ENCODE assay signal across 14 mouse cellular contexts in genomic region chr11:64650571-64651282, GRCm38 (mm10).
DNase-seq lines count a peak whose midpoint lies in the region; ATAC-seq lines count a peak whose summit lies in the region.
"Had no signal": no experiment of that assay in that cellular context is flagged by ENCODE, and none has a peak within 500 bp of the region (broad histone marks: within the 10 kb centered on the region; RNA-seq: fewer than 3 reads in every experiment).

No protein-coding gene starts in this region.

- no peak for ATAC-seq in midbrain, embryonic 11.5 days (ENCODE audit: low FRiP score)
- no peak for ATAC-seq in midbrain, embryonic 14.5 days (ENCODE audit: low FRiP score, low TSS enrichment)
- peak; percentile 47; the same call in 1 of the 2 replicates for ATAC-seq in lung, embryonic 16.5 days (ENCODE audit: low read depth)
- ATAC-seq in midbrain, embryonic 13.5 days = no peak
- ATAC-seq: forebrain, embryonic 15.5 days; hindbrain, postnatal 0 days had no signal

- no peak overlapping the region for H3K27ac ChIP-seq in midbrain, embryonic 11.5 days (ENCODE audit: low read depth, low read length)
- no peak overlapping the region for H3K27ac ChIP-seq in midbrain, embryonic 14.5 days (replicated peaks; ENCODE audit: low read depth, low read length)
- no peak overlapping the region for H3K27ac ChIP-seq in lung, embryonic 16.5 days (ENCODE audit: low read length)
- H3K27ac ChIP-seq in midbrain, embryonic 13.5 days = no peak overlapping the region
- H3K27ac ChIP-seq: forebrain, embryonic 15.5 days; hindbrain, postnatal 0 days; limb, embryonic 13.5 days; liver, embryonic 15.5 days had no signal

- H3K27me3 ChIP-seq in midbrain, embryonic 11.5 days (ENCODE audit: control insufficient read depth, insufficient read depth, low read length) = no peaks in the 10 kb centered on the region
- H3K27me3 ChIP-seq in midbrain, embryonic 14.5 days (ENCODE audit: control insufficient read depth, insufficient read depth, low read length) = no peaks in the 10 kb centered on the region
- H3K27me3 ChIP-seq in lung, embryonic 16.5 days (ENCODE audit: control insufficient read depth, insufficient read depth, low read depth, low read length) = no peaks in the 10 kb centered on the region
- no peaks in the 10 kb centered on the region for H3K27me3 ChIP-seq in midbrain, embryonic 13.5 days
- H3K27me3 ChIP-seq: forebrain, embryonic 15.5 days; liver, embryonic 15.5 days had no signal

- H3K4me1 ChIP-seq in midbrain, embryonic 11.5 days (ENCODE audit: control insufficient read depth, insufficient read depth, low read length) = no peaks in the 10 kb centered on the region
- H3K4me1 ChIP-seq in midbrain, embryonic 14.5 days (ENCODE audit: control insufficient read depth, insufficient read depth, low read length) = no peaks in the 10 kb centered on the region
- peaks cover 4% of the 10 kb centered on the region; the same call in 1 of the 2 replicates for H3K4me1 ChIP-seq in lung, embryonic 16.5 days (replicated peaks; ENCODE audit: control insufficient read depth, insufficient read depth, low read length)
- H3K4me1 ChIP-seq in midbrain, embryonic 13.5 days (replicated peaks) = no peaks in the 10 kb centered on the region
- H3K4me1 ChIP-seq: liver, embryonic 15.5 days had no signal

- no peak overlapping the region for H3K9ac ChIP-seq in midbrain, embryonic 11.5 days (ENCODE audit: low read length)
- H3K9ac ChIP-seq in midbrain, embryonic 14.5 days (replicated peaks; ENCODE audit: low read length) = no peak overlapping the region
- no peak overlapping the region for H3K9ac ChIP-seq in lung, embryonic 16.5 days (ENCODE audit: low read length)
- no peak overlapping the region for H3K9ac ChIP-seq in midbrain, embryonic 13.5 days (replicated peaks)
- H3K9ac ChIP-seq: forebrain, embryonic 15.5 days; limb, embryonic 13.5 days; liver, embryonic 15.5 days had no signal

- WGBS in midbrain, embryonic 11.5 days = 84% methylated on average over 10 of the region's 10 CpGs
- WGBS in midbrain, embryonic 14.5 days = 73% methylated on average over 10 of the region's 10 CpGs
- WGBS in lung, embryonic 16.5 days = 62% methylated on average over 10 of the region's 10 CpGs
- WGBS in midbrain, embryonic 13.5 days = 77% methylated on average over 10 of the region's 10 CpGs

- peak; percentile 65 for DNase-seq in heart, adult 8-10 months (ENCODE audit: low spot score)
- DNase-seq in heart, postnatal 4 days = no peak
- DNase-seq in midbrain, embryonic 11.5 days (ENCODE audit: low spot score, missing footprints) = peak; percentile 77
- DNase-seq in midbrain, embryonic 14.5 days = no peak
- DNase-seq in retina, postnatal 1 day = no peak
- DNase-seq: cerebellum, adult 18-20 months; thymus, adult 2 months had no signal

- H3K9me3 ChIP-seq in midbrain, embryonic 11.5 days (ENCODE audit: control insufficient read depth, low read length) = no peaks in the 10 kb centered on the region
- H3K9me3 ChIP-seq in midbrain, embryonic 14.5 days (ENCODE audit: control insufficient read depth, low read length) = no peaks in the 10 kb centered on the region
- H3K9me3 ChIP-seq in lung, embryonic 16.5 days (ENCODE audit: control insufficient read depth, low read length) = no peaks in the 10 kb centered on the region
- H3K9me3 ChIP-seq in midbrain, embryonic 13.5 days = no peaks in the 10 kb centered on the region
- H3K9me3 ChIP-seq: forebrain, embryonic 15.5 days; limb, embryonic 13.5 days; liver, embryonic 15.5 days had no signal

- H3K4me2 ChIP-seq in midbrain, embryonic 11.5 days = no peak overlapping the region
- H3K4me2 ChIP-seq in midbrain, embryonic 14.5 days (ENCODE audit: low read length) = no peak overlapping the region
- H3K4me2 ChIP-seq in lung, embryonic 16.5 days (ENCODE audit: low read depth, low read length) = no peak overlapping the region
- no peak overlapping the region for H3K4me2 ChIP-seq in midbrain, embryonic 13.5 days (replicated peaks)
- H3K4me2 ChIP-seq: forebrain, embryonic 15.5 days; limb, embryonic 13.5 days; liver, embryonic 15.5 days had no signal

- no peaks in the 10 kb centered on the region for H3K36me3 ChIP-seq in midbrain, embryonic 11.5 days (ENCODE audit: control insufficient read depth, insufficient read depth, low read length)
- H3K36me3 ChIP-seq in midbrain, embryonic 14.5 days (ENCODE audit: control insufficient read depth, insufficient read depth, low read length) = no peaks in the 10 kb centered on the region
- H3K36me3 ChIP-seq in lung, embryonic 16.5 days (ENCODE audit: control insufficient read depth, insufficient read depth, low read length) = no peaks in the 10 kb centered on the region
- no peaks in the 10 kb centered on the region for H3K36me3 ChIP-seq in midbrain, embryonic 13.5 days
- H3K36me3 ChIP-seq: forebrain, embryonic 15.5 days; limb, embryonic 13.5 days; liver, embryonic 15.5 days had no signal

- H3K4me3 ChIP-seq in midbrain, embryonic 11.5 days (ENCODE audit: low read depth, low read length) = no peak overlapping the region
- no peak overlapping the region for H3K4me3 ChIP-seq in midbrain, embryonic 14.5 days (replicated peaks; ENCODE audit: low read depth, low read length)
- no peak overlapping the region for H3K4me3 ChIP-seq in lung, embryonic 16.5 days (ENCODE audit: low read length)
- no peak overlapping the region for H3K4me3 ChIP-seq in midbrain, embryonic 13.5 days (replicated peaks)
- H3K4me3 ChIP-seq: erythroblast, embryonic 14.5 days; forebrain, embryonic 15.5 days; limb, embryonic 13.5 days; liver, embryonic 15.5 days had no signal

Comparison
In these comparisons a context has a peak if more than half of its experiments do, and no peak if none do; other contexts are left out.
1. DNase-seq: peak in heart, adult 8-10 months (single experiment) and midbrain, embryonic 11.5 days (single experiment); none in heart, postnatal 4 days (single experiment), midbrain, embryonic 14.5 days (single experiment) and retina, postnatal 1 day (single experiment).